19 mouse cellular contexts compared by ENCODE assay signal in the genomic region with DNA sequence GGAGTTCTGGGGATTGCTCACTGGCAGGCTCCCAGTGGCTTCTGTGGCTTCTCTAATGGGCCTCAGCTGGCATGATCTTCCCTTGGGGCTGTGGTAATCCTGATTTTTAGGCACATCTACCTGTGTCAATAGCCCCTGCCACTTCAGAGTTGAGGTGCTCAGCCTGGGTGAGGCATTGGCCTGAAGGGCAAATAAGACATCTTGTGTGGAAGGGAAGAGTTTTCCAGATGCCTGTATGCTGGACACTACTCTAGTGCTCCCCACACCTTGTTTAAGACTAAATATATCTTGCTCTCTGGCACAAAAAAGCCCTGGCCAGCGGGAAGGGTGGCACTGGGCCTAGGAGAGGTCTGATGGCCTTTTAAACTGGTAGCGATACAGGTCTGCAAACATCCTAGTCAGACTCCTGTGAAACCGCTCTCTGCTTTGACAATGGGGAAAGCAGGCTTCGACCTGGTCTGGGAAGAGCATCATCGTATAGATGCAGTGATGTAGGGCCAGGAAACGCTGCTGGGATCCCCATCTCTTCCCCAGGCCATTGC.
"Had no signal": no experiment of that assay in that cellular context is flagged by ENCODE, and none has a peak within 500 bp of the region (broad histone marks: within the 10 kb centered on the region; RNA-seq: fewer than 3 reads in every experiment).

No protein-coding gene starts in this region.

- H3K4me3 ChIP-seq: lung, embryonic 15.5 days; megakaryocyte, embryonic 14.5 days; midbrain, embryonic 13.5 days; midbrain, embryonic 15.5 days; neural tube, embryonic 13.5 days; neural tube, embryonic 15.5 days had no signal

- H3K36me3 ChIP-seq: lung, embryonic 15.5 days; midbrain, embryonic 13.5 days; midbrain, embryonic 15.5 days; neural tube, embryonic 13.5 days; neural tube, embryonic 15.5 days had no signal

- DNase-seq: liver, postnatal 0 days; lung, adult 2 months; lung, postnatal 14 days; lung, postnatal 36 days; retina, postnatal 1 day; right cerebral cortex, adult 18-20 months; right cerebral cortex, postnatal 25 days; right cerebral cortex, postnatal 4 days; spleen, adult 18-20 months; thymus, adult 18-20 months; thymus, postnatal 14 days; thymus, postnatal 36 days had no signal

- H3K9me3 ChIP-seq: lung, embryonic 15.5 days; midbrain, embryonic 13.5 days; midbrain, embryonic 15.5 days; neural tube, embryonic 13.5 days; neural tube, embryonic 15.5 days had no signal

- H3K4me1 ChIP-seq: megakaryocyte, embryonic 14.5 days; midbrain, embryonic 13.5 days; midbrain, embryonic 15.5 days; neural tube, embryonic 13.5 days; neural tube, embryonic 15.5 days had no signal

- H3K27ac ChIP-seq: lung, embryonic 15.5 days; macrophage; midbrain, embryonic 13.5 days; midbrain, embryonic 15.5 days; neural tube, embryonic 13.5 days; neural tube, embryonic 15.5 days had no signal

- H3K27me3 ChIP-seq: lung, embryonic 15.5 days; midbrain, embryonic 13.5 days; midbrain, embryonic 15.5 days; neural tube, embryonic 13.5 days; neural tube, embryonic 15.5 days had no signal
